ENCODE assay signal across 8 mouse cellular contexts in genomic region chr10:59880029-59880386, GRCm38 (mm10). TPM values are rescaled to one million over a fixed set of nuclear protein-coding genes. Genes with fewer than 3 reads are reported as not detected.
DNase-seq lines count a peak whose midpoint lies in the region; ATAC-seq and TF ChIP-seq lines count a peak whose summit lies in the region.

No protein-coding gene starts in this region.

- WGBS in forebrain, embryonic 15.5 days, result under 1% methylated on average over 13 of the region's 13 CpGs
- 0% methylated on average over 13 of the region's 13 CpGs for WGBS in liver, postnatal 0 days (ENCODE audit: insufficient replicate concordance)

- H3K4me2 ChIP-seq in forebrain, embryonic 15.5 days (replicated peaks), result peak overlapping the region; percentile 85
- H3K4me2 ChIP-seq in liver, postnatal 0 days (ENCODE audit: low read depth, low read length), result peak overlapping the region; percentile 80

- H3K9ac ChIP-seq in forebrain, embryonic 15.5 days (replicated peaks), result peak overlapping the region; percentile 97
- peak overlapping the region; percentile 93 for H3K9ac ChIP-seq in liver, postnatal 0 days (replicated peaks)

- DNase-seq in cerebellum, adult 9-10 months, result no peak
- no peak for DNase-seq in liver, postnatal 0 days
- DNase-seq in yolk sac, embryonic 10.5 days (ENCODE audit: low spot score), result no peak
- no peak for DNase-seq in left cerebral cortex, adult 11 months (ENCODE audit: low spot score)
- DNase-seq in layer of hippocampus, adult 9-11 months, result no peak

- no peak for TF ChIP-seq EP300 in liver, postnatal 0 days (IDR thresholded peaks at IDR 0.05; ENCODE audit: low read depth)

- H3K79me3 ChIP-seq in C2C12 (ENCODE audit: low read depth), result peaks cover 49% of the 10 kb centered on the region

- H3K9me3 ChIP-seq in forebrain, embryonic 15.5 days, result no peaks in the 10 kb centered on the region
- no peaks in the 10 kb centered on the region for H3K9me3 ChIP-seq in liver, postnatal 0 days (ENCODE audit: low read length)

- H3ac ChIP-seq in C2C12 (ENCODE audit: control insufficient read depth, insufficient read length, low read depth), result peak overlapping the region; percentile 91

- H3K79me2 ChIP-seq in C2C12 (ENCODE audit: control insufficient read depth, insufficient read depth), result peaks cover 55% of the 10 kb centered on the region

- peaks cover 7% of the 10 kb centered on the region for H3K36me3 ChIP-seq in C2C12 (ENCODE audit: control insufficient read depth, insufficient read depth)
- no peaks in the 10 kb centered on the region for H3K36me3 ChIP-seq in forebrain, embryonic 15.5 days
- H3K36me3 ChIP-seq in liver, postnatal 0 days (replicated peaks; ENCODE audit: insufficient read depth, low read length), result peaks cover 5% of the 10 kb centered on the region; the same call in 1 of the 2 replicates

- H3K4me3 ChIP-seq in C2C12 (ENCODE audit: insufficient read depth, poor library complexity, severe bottlenecking), result peak overlapping the region; percentile 97
- peak overlapping the region; percentile 82 for H3K4me3 ChIP-seq in forebrain, embryonic 15.5 days
- peak overlapping the region; percentile 93 for H3K4me3 ChIP-seq in liver, postnatal 0 days (ENCODE audit: low read depth, low read length)

- H3K27ac ChIP-seq in forebrain, embryonic 15.5 days (replicated peaks), result peak overlapping the region; percentile 100
- peak overlapping the region; percentile 100 for H3K27ac ChIP-seq in liver, postnatal 0 days (ENCODE audit: low read depth)

- peaks cover 16% of the 10 kb centered on the region for H3K4me1 ChIP-seq in forebrain, embryonic 15.5 days
- peaks cover 40% of the 10 kb centered on the region for H3K4me1 ChIP-seq in liver, postnatal 0 days (ENCODE audit: insufficient read depth)

- no peaks in the 10 kb centered on the region for H3K27me3 ChIP-seq in C2C12 (ENCODE audit: control insufficient read depth, insufficient read depth, insufficient read length)
- H3K27me3 ChIP-seq in forebrain, embryonic 15.5 days, result no peaks in the 10 kb centered on the region
- H3K27me3 ChIP-seq in liver, postnatal 0 days (ENCODE audit: insufficient read depth, low read length), result no peaks in the 10 kb centered on the region

- ATAC-seq in cerebellum, adult (ENCODE audit: insufficient number of reproducible peaks, low FRiP score, low TSS enrichment), result peak; percentile 56; the same call in 1 of the 2 replicates
- ATAC-seq in forebrain, embryonic 15.5 days (replicated peaks), result no peak; the same call in 1 of the 2 replicates
- ATAC-seq in liver, postnatal 0 days, result peak; percentile 40

- no peak for TF ChIP-seq CTCF in C2C12 (IDR thresholded peaks at IDR 0.05; ENCODE audit: control insufficient read depth, insufficient read depth, insufficient read length)
- TF ChIP-seq CTCF in liver, postnatal 0 days (IDR thresholded peaks at IDR 0.05; ENCODE audit: low read depth), result no peak

TF ChIP-seq in C2C12, 6 proteins besides CTCF, POLR2A, EP300 and RAD21:
- TF ChIP-seq MAX (IDR thresholded peaks at IDR 0.05) (no peak), USF1 (IDR thresholded peaks at IDR 0.05; ENCODE audit: low read depth) (no peak), MYOG (IDR thresholded peaks at IDR 0.05; ENCODE audit: control insufficient read depth, extremely low read depth, insufficient read length) (no peak), MYOD1 (IDR thresholded peaks at IDR 0.05; ENCODE audit: control insufficient read depth, insufficient read length, low read depth) (no peak), CEBPB (IDR thresholded peaks at IDR 0.05; ENCODE audit: low read depth) (no peak), FOSL1 (IDR thresholded peaks at IDR 0.05; ENCODE audit: insufficient read depth, low read length, poor library complexity, severe bottlenecking) (no peak)

RNA-seq across cellular contexts. Expression of gene Dnajb12, which starts 0.7 kb away (rescaled TPM):
- polyA plus RNA-seq in C2C12 (2012; fragmentation: generic; extraction: Trizol), result 25.8 TPM
- 16.9 and 17.5 TPM in 2 replicates for polyA plus RNA-seq in forebrain, embryonic 15.5 days (2015; fragmentation: Nextera tagmentation; extraction: Ambion mirVana)
- 15.5 and 17.0 TPM in 2 replicates for polyA plus RNA-seq in liver, postnatal 0 days (2015; fragmentation: Nextera tagmentation; extraction: Ambion mirVana)
